Mouse (Mus musculus): ENCODE measurements around the gene Bcap31. TPM values are rescaled to one million over a fixed set of nuclear protein-coding genes. Genes with fewer than 3 reads are reported as not detected.

The Bcap31 gene
- polyA plus RNA-seq, 1 experiment from 2014 or later, result 171 TPM

GRCm38 (mm10) chrX:73654177-73654576 is 61.8 kb downstream of the Bcap31 start:
- ATAC-seq (replicated peaks; ENCODE audit: insufficient number of reproducible peaks, low FRiP score, low TSS enrichment), result no peak
- Histone ChIP-seq H3K9me3 (replicated peaks; ENCODE audit: control insufficient read depth, low read length) (no peaks in the 10 kb centered on the region), H3K4me1 (ENCODE audit: control insufficient read depth, insufficient read depth, low read length) (no peaks in the 10 kb centered on the region), H3K4me3 (ENCODE audit: low read depth, low read length) (no peak overlapping the region), H3K4me2 (no peak overlapping the region), H3K27me3 (ENCODE audit: control insufficient read depth, insufficient read depth, low read length) (peaks cover 5% of the 10 kb centered on the region), H3K9ac (ENCODE audit: low read depth, low read length) (no peak overlapping the region), H3K27ac (ENCODE audit: low read depth, low read length) (no peak overlapping the region), H3K36me3 (ENCODE audit: control insufficient read depth, insufficient read depth, low read length) (no peaks in the 10 kb centered on the region)
- 8% methylated on average over 6 of the region's 6 CpGs for WGBS (ENCODE audit: insufficient replicate concordance)

DNA sequence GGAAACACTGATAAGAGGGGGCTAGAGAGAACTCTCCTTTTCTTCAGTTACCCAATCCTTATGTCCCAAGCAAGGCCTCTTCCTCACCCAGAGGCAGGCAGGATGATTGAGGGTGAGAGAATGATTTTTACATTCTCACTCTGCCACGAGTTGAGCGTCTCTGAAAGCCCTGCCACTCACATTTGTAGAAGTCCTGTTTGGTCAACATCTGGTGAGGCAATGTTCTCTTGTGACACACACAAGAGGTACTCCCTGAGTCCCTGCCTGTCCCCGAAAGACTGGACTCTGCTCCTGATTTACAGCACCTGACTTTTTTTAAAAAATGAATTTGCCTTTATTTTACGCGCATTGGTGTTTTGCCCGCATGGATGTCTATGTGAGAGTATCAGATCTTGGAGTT is 62.6 kb downstream of the Bcap31 start:
- H3K9ac ChIP-seq (ENCODE audit: low read depth, low read length), result no peak overlapping the region
- H3K9me3 ChIP-seq (replicated peaks; ENCODE audit: control insufficient read depth, low read length), result no peaks in the 10 kb centered on the region
- 76% methylated on average over 6 of the region's 6 CpGs for WGBS (ENCODE audit: insufficient replicate concordance)
- H3K4me3 ChIP-seq (ENCODE audit: low read depth, low read length), result no peak overlapping the region
- H3K4me1 ChIP-seq (ENCODE audit: control insufficient read depth, insufficient read depth, low read length), result no peaks in the 10 kb centered on the region
- H3K36me3 ChIP-seq (ENCODE audit: control insufficient read depth, insufficient read depth, low read length), result no peaks in the 10 kb centered on the region
- peaks cover 5% of the 10 kb centered on the region for H3K27me3 ChIP-seq (ENCODE audit: control insufficient read depth, insufficient read depth, low read length)
- no peak overlapping the region for H3K4me2 ChIP-seq
- no peak for ATAC-seq (replicated peaks; ENCODE audit: insufficient number of reproducible peaks, low FRiP score, low TSS enrichment)
- H3K27ac ChIP-seq (ENCODE audit: low read depth, low read length), result no peak overlapping the region

GRCm38 (mm10) chrX:73650869-73651268 is 65.1 kb downstream of the Bcap31 start:
- no peak overlapping the region for H3K4me3 ChIP-seq (ENCODE audit: low read depth, low read length)
- no peaks in the 10 kb centered on the region for H3K36me3 ChIP-seq (ENCODE audit: control insufficient read depth, insufficient read depth, low read length)
- no peak overlapping the region for H3K27ac ChIP-seq (ENCODE audit: low read depth, low read length)
- 52% methylated on average over 3 of the region's 3 CpGs for WGBS (ENCODE audit: insufficient replicate concordance)
- H3K4me2 ChIP-seq, result no peak overlapping the region
- H3K27me3 ChIP-seq (ENCODE audit: control insufficient read depth, insufficient read depth, low read length), result no peaks in the 10 kb centered on the region
- H3K9me3 ChIP-seq (replicated peaks; ENCODE audit: control insufficient read depth, low read length), result no peaks in the 10 kb centered on the region
- H3K9ac ChIP-seq (ENCODE audit: low read depth, low read length), result no peak overlapping the region
- no peaks in the 10 kb centered on the region for H3K4me1 ChIP-seq (ENCODE audit: control insufficient read depth, insufficient read depth, low read length)
- no peak for ATAC-seq (replicated peaks; ENCODE audit: insufficient number of reproducible peaks, low FRiP score, low TSS enrichment)

DNA sequence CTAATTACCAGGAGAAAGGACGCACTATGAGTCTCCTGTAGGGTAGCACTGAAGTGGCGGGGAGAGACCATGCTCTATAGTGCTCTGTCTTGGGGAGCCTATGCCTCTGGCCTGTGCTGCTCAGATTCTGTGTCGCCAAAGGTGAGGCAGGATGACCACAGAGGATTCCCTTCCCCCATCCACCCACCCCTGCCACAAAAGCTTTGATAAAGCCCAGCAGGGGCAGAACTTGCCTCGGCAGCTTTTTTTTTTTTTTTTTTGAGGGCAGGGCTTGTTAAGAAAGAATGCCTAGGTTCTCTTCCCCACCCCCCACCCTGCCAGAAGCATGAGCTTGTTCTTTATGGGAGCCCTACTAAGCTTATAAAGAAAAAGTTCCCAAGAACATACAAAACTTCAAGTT is 70.9 kb downstream of the Bcap31 start:
- H3K27ac ChIP-seq (ENCODE audit: low read depth, low read length), result no peak overlapping the region
- no peak for ATAC-seq (replicated peaks; ENCODE audit: insufficient number of reproducible peaks, low FRiP score, low TSS enrichment)
- WGBS (ENCODE audit: insufficient replicate concordance), result 33% methylated on average over 4 of the region's 4 CpGs

GRCm38 (mm10) chrX:73639901-73640469 is 76.0 kb downstream of the Bcap31 start:
- peak overlapping the region; percentile 33 for H3K4me3 ChIP-seq (ENCODE audit: low read depth, low read length)
- H3K9ac ChIP-seq (ENCODE audit: low read depth, low read length), result peak overlapping the region; percentile 39; the same call in 1 of the 2 replicates
- H3K27ac ChIP-seq (ENCODE audit: low read depth, low read length), result no peak overlapping the region
- no peaks in the 10 kb centered on the region for H3K36me3 ChIP-seq (ENCODE audit: control insufficient read depth, insufficient read depth, low read length)
- WGBS (ENCODE audit: insufficient replicate concordance), result 11% methylated on average over 40 of the region's 41 CpGs
- peak overlapping the region; percentile 71 for H3K4me2 ChIP-seq
- peaks cover 55% of the 10 kb centered on the region for H3K27me3 ChIP-seq (ENCODE audit: control insufficient read depth, insufficient read depth, low read length)
- no peak for ATAC-seq (replicated peaks; ENCODE audit: insufficient number of reproducible peaks, low FRiP score, low TSS enrichment)
- H3K9me3 ChIP-seq (replicated peaks; ENCODE audit: control insufficient read depth, low read length), result no peaks in the 10 kb centered on the region
- H3K4me1 ChIP-seq (ENCODE audit: control insufficient read depth, insufficient read depth, low read length), result no peaks in the 10 kb centered on the region; the same call in 1 of the 2 replicates

More for the DNA sequence above, 70.9 kb downstream of the Bcap31 start:
- H3K4me2 ChIP-seq, result no peak overlapping the region
- no peaks in the 10 kb centered on the region for H3K36me3 ChIP-seq (ENCODE audit: control insufficient read depth, insufficient read depth, low read length)
- H3K9ac ChIP-seq (ENCODE audit: low read depth, low read length), result no peak overlapping the region
- H3K9me3 ChIP-seq (replicated peaks; ENCODE audit: control insufficient read depth, low read length), result no peaks in the 10 kb centered on the region
- no peaks in the 10 kb centered on the region for H3K4me1 ChIP-seq (ENCODE audit: control insufficient read depth, insufficient read depth, low read length)
- H3K4me3 ChIP-seq (ENCODE audit: low read depth, low read length), result no peak overlapping the region
- peaks cover 10% of the 10 kb centered on the region for H3K27me3 ChIP-seq (ENCODE audit: control insufficient read depth, insufficient read depth, low read length)

GRCm38 (mm10) chrX:73639255-73639675 is 76.7 kb downstream of the Bcap31 start, which contains the start of gene Dusp9:
Gene Dusp9, plus strand, starts transcription at chrX:73639419.
- Histone ChIP-seq H3K4me3 (ENCODE audit: low read depth, low read length) (peak within 1 kb of the TSS; percentile 33), H3K4me2 (peak within 1 kb of the TSS; percentile 71), H3K36me3 (ENCODE audit: control insufficient read depth, insufficient read depth, low read length) (no peaks in the 10 kb centered on the region), H3K4me1 (ENCODE audit: control insufficient read depth, insufficient read depth, low read length) (no peaks in the 10 kb centered on the region; the same call in 1 of the 2 replicates), H3K27ac (ENCODE audit: low read depth, low read length) (no peak within 1 kb of the TSS), H3K27me3 (ENCODE audit: control insufficient read depth, insufficient read depth, low read length) (peaks cover 61% of the 10 kb centered on the region), H3K9ac (ENCODE audit: low read depth, low read length) (peak within 1 kb of the TSS; percentile 39; the same call in 1 of the 2 replicates), H3K9me3 (replicated peaks; ENCODE audit: control insufficient read depth, low read length) (no peaks in the 10 kb centered on the region)
- 17% methylated on average over 22 of the region's 28 CpGs for WGBS (ENCODE audit: insufficient replicate concordance)
- ATAC-seq (replicated peaks; ENCODE audit: insufficient number of reproducible peaks, low FRiP score, low TSS enrichment), result peak; percentile 62; the same call in 1 of the 2 replicates

DNA sequence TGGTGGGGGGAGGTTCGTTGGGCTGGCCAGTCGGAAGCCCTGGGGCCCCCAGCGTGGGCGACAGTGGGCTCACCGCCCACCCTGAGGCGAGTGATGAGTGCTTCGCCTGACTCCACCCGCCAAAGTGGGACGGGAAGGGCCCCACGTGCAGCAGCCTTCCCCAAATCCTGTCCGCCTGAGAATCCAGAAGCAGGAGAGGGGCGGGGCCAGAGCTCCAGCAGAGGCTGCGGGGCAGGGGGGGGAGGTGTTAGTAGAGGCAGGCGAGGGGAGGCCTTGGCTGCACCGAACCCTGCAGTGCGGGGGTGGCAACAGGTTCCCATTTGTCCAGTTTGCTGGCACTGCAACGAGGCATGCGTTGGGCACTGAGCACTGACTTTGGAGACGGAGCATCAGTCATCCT is 78.6 kb downstream of the Bcap31 start:
- Histone ChIP-seq H3K4me2 (peak overlapping the region; percentile 60), H3K4me3 (ENCODE audit: low read depth, low read length) (peak overlapping the region; percentile 25), H3K9ac (ENCODE audit: low read depth, low read length) (no peak overlapping the region), H3K4me1 (ENCODE audit: control insufficient read depth, insufficient read depth, low read length) (no peaks in the 10 kb centered on the region; the same call in 1 of the 2 replicates), H3K36me3 (ENCODE audit: control insufficient read depth, insufficient read depth, low read length) (no peaks in the 10 kb centered on the region), H3K27ac (ENCODE audit: low read depth, low read length) (no peak overlapping the region), H3K27me3 (ENCODE audit: control insufficient read depth, insufficient read depth, low read length) (peaks cover 73% of the 10 kb centered on the region), H3K9me3 (replicated peaks; ENCODE audit: control insufficient read depth, low read length) (no peaks in the 10 kb centered on the region)
- ATAC-seq (replicated peaks; ENCODE audit: insufficient number of reproducible peaks, low FRiP score, low TSS enrichment), result no peak
- WGBS (ENCODE audit: insufficient replicate concordance), result 11% methylated on average over 19 of the region's 19 CpGs
